Mouse (Mus musculus) midbrain, postnatal 0 days (tissue): ENCODE results near the gene A530032D15Rik. TPM values are rescaled to one million over a fixed set of nuclear protein-coding genes. Genes with fewer than 3 reads are reported as not detected.
"Not testable (repeated sequence)": the region's sequence is repeated elsewhere in the genome, so short reads cannot be mapped to it uniquely, and the experiment has no call there.

ENCODE experiments used
- ATAC-seq: fragments of 200-750 bp; cut with Nextera tagmentation; 2 replicates; pipeline ENCODE4 v1.8.0; 2017; ENCODE audit warnings: moderate number of reproducible peaks, mild to moderate bottlenecking, moderate TSS enrichment, moderate library complexity; ENCODE audit not compliant: low FRiP score
- DNase-seq: peaks from one replicate; pipeline ENCODE4 v3.0.0-alpha.2; 2015; ENCODE audit warnings: low spot score
- H3K27ac ChIP-seq: fragments of 300-500 bp; sonication (generic); 2 replicates; pipeline ENCODE4 v1.5.1; 2014; ENCODE audit warnings: low read depth, mild to moderate bottlenecking, low read length, mixed read lengths
- H3K27me3 ChIP-seq: fragments of 300-500 bp; sonication (generic); 2 replicates; pipeline ENCODE4 v1.6.1; 2014; ENCODE audit warnings: low read length, control low read depth, mixed read lengths; ENCODE audit not compliant: insufficient read depth
- H3K36me3 ChIP-seq: fragments of 300-500 bp; sonication (generic); 2 replicates; pipeline ENCODE4 v1.6.1; 2014; ENCODE audit warnings: low read length, control low read depth, mixed read lengths; ENCODE audit not compliant: insufficient read depth
- H3K4me1 ChIP-seq: fragments of 300-500 bp; sonication (generic); 2 replicates; pipeline ENCODE4 v1.6.1; 2014; ENCODE audit warnings: mild to moderate bottlenecking, control low read depth, antibody characterized with exemption, low read length, mixed read lengths; ENCODE audit not compliant: insufficient read depth
- H3K4me2 ChIP-seq: fragments of 300-500 bp; sonication (generic); 2 replicates; pipeline ENCODE4 v1.6.1; 2014; ENCODE audit warnings: low read depth, mild to moderate bottlenecking, low read length, mixed read lengths; ENCODE audit not compliant: poor library complexity, severe bottlenecking
- H3K4me3 ChIP-seq: fragments of 300-500 bp; sonication (generic); 2 replicates; pipeline ENCODE4 v1.5.1; 2014; ENCODE audit warnings: low read depth, mild to moderate bottlenecking, low read length, moderate library complexity
- H3K9ac ChIP-seq: fragments of 300-500 bp; sonication (generic); replicated peaks from 2 replicates; pipeline ENCODE4 v1.6.1; 2014; ENCODE audit warnings: mild to moderate bottlenecking, low read length, moderate library complexity, mixed read lengths; ENCODE audit not compliant: poor library complexity, severe bottlenecking
- H3K9me3 ChIP-seq: fragments of 300-500 bp; sonication (generic); 2 replicates; pipeline ENCODE4 v1.6.1; 2016; ENCODE audit warnings: low read length, control low read depth
- WGBS: fragments of 180-500 bp; shearing (Covaris S2); extraction: QIAGEN DNeasy Blood & Tissue Kit; methylation state at CpG from one replicate; pipeline ENCODE4 v1.1.7; 2014; 5-methylcytosine and 5-hydroxymethylcytosine counted together
- polyA plus RNA-seq: library from polyadenylated mRNA; unstranded; fragments of >200 nt; fragmentation: Nextera tagmentation; extraction: Ambion mirVana; gene quantifications from 2 replicates; pipeline ENCODE4 v1.2.1, GENCODE M21; 2015
- total RNA-seq: library from RNA; depleted of rRNA; stranded (reverse); fragments of >200 nt; gene quantifications from 2 replicates; pipeline ENCODE4 v1.2.3, GENCODE M21; 2014; rRNA removed

Gene A530032D15Rik
- not detected in 2 replicates for total RNA-seq
- not detected in 2 replicates for polyA plus RNA-seq

GRCm38 (mm10) chr1:85109753-85110152 lies at the start of gene A530032D15Rik:
TSS of gene A530032D15Rik (minus strand) at chr1:85109853.
- not testable (repeated sequence) for H3K4me1 ChIP-seq, H3K4me2 ChIP-seq, H3K27me3 ChIP-seq, H3K9ac ChIP-seq, H3K4me3 ChIP-seq, ATAC-seq, H3K36me3 ChIP-seq, H3K9me3 ChIP-seq, H3K27ac ChIP-seq, DNase-seq
- WGBS = no CpG with 5 or more reads among the region's 7 CpGs

- H3K36me3 ChIP-seq, H3K9me3 ChIP-seq, DNase-seq, H3K4me1 ChIP-seq, H3K9ac ChIP-seq, H3K4me3 ChIP-seq, H3K27ac ChIP-seq, H3K4me2 ChIP-seq, H3K27me3 ChIP-seq, ATAC-seq: not testable (repeated sequence)
- WGBS = 80% methylated on average over 4 of the region's 5 CpGs
Measured at GRCm38 (mm10) chr1:85155151-85155550, 45.5 kb upstream of the A530032D15Rik start.

- H3K4me3 ChIP-seq, H3K27ac ChIP-seq, ATAC-seq, H3K9me3 ChIP-seq, H3K36me3 ChIP-seq, H3K27me3 ChIP-seq, H3K4me1 ChIP-seq, H3K9ac ChIP-seq, DNase-seq, H3K4me2 ChIP-seq: not testable (repeated sequence)
- WGBS = 92% methylated on average over 18 of the region's 22 CpGs
Measured at GRCm38 (mm10) chr1:85133671-85134070, 24.0 kb upstream of the A530032D15Rik start.

GRCm38 (mm10) chr1:85121841-85122240 lies 12.2 kb upstream of the A530032D15Rik start:
- not testable (repeated sequence) for DNase-seq, H3K36me3 ChIP-seq, H3K27me3 ChIP-seq, H3K4me2 ChIP-seq, H3K4me1 ChIP-seq, ATAC-seq, H3K9ac ChIP-seq, H3K27ac ChIP-seq, H3K4me3 ChIP-seq, H3K9me3 ChIP-seq
- 92% methylated on average over 4 of the region's 4 CpGs for WGBS

- H3K36me3 ChIP-seq, H3K4me2 ChIP-seq, H3K9ac ChIP-seq, H3K4me1 ChIP-seq, H3K9me3 ChIP-seq, H3K27ac ChIP-seq, DNase-seq, ATAC-seq, H3K27me3 ChIP-seq, H3K4me3 ChIP-seq: not testable (repeated sequence)
- 84% methylated on average over 5 of the region's 6 CpGs for WGBS
Measured at GRCm38 (mm10) chr1:85118341-85118740, 8.7 kb upstream of the A530032D15Rik start.

GRCm38 (mm10) chr1:85117537-85117936 lies 7.9 kb upstream of the A530032D15Rik start:
- not testable (repeated sequence) for H3K27ac ChIP-seq, H3K27me3 ChIP-seq, H3K36me3 ChIP-seq, H3K9me3 ChIP-seq, ATAC-seq, DNase-seq, H3K4me2 ChIP-seq, H3K4me1 ChIP-seq, H3K9ac ChIP-seq, H3K4me3 ChIP-seq
- WGBS = 66% methylated on average over 4 of the region's 6 CpGs
